Mouse (Mus musculus) c-Kit-positive CD71-negative TER-119-negative erythroid progenitor cells, embryonic 14.5 days (primary cell): Measurements from ENCODE around the gene Gm8693.
"Not testable (repeated sequence)": the region's sequence is repeated elsewhere in the genome, so short reads cannot be mapped to it uniquely, and the experiment has no call there.

ENCODE experiments used
- DNase-seq: peaks from one replicate; pipeline ENCODE4 v3.0.0-alpha.2; 2013; ENCODE audit warnings: low read depth

Gene Gm8693

DNA sequence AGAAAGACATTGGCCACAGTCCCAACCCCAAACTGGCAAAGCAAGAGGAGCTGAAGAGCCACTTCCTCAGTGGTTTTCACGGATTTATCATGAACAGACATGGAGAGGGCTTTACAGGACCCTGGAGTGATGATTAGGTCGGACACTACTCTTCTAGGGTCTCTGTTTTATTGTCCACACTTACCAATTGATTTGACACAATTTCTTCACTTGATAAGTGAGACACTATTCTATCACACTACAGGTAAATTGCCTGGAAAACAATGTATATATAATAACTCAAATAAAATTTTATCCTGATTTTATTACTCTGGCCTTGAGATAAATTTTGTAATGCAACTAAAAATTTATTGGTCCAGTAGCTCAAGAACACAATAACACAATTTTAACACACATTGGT, at the start of gene Gm8693:
TSS of gene Gm8693 (minus strand) at position 101 of the 400 bp plus-strand sequence.
- not testable (repeated sequence) for DNase-seq

DNA sequence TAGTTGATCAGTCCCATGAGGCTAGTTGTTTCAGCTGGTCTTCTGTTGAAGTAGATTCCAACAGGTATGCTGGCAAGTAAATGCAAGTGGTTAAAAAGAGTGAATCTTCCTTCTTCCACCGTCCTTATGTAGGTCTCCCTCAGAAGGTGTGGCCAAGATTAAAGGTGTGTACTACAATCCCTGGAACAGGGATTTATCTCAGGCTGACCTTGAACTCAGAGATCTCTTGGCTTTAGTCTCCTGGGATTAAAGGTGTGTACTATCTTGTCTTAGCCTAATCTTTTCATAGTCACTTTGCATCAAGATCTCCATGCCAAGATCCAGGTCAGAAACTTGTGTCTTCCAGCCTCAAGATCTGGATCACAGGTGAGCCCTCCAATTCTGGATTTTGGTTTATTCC, 27.5 kb upstream of the Gm8693 start, which contains the start of gene Gm4567:
TSS of gene Gm4567 (minus strand) at position 101 of the 400 bp plus-strand sequence.
- DNase-seq, result not testable (repeated sequence)

DNA sequence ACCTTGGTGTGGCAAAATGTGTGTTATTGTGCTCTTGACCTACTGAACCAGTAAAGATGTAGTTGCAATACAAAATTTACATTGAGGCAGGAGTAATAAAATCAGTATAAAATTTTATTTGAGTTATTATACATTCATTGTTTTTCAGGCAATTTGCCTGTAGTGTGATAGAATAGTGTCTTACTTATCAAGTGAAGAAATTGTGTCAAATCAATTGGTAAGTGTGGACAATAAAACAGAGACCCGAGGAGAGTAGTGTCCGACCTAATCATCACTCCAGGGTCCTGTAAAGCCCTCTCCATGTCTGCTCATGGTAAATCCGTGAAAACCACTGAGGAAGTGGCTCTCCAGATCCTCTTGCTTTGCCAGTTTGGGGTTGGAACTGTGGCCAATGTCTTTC, 34.4 kb downstream of the Gm8693 start, which contains the start of gene Vmn1r155:
TSS of gene Vmn1r155 (plus strand) at position 301 of the 400 bp plus-strand sequence.
- not testable (repeated sequence) for DNase-seq
